Comparison of ENCODE assay signal across 8 mouse cellular contexts in the genomic region with DNA sequence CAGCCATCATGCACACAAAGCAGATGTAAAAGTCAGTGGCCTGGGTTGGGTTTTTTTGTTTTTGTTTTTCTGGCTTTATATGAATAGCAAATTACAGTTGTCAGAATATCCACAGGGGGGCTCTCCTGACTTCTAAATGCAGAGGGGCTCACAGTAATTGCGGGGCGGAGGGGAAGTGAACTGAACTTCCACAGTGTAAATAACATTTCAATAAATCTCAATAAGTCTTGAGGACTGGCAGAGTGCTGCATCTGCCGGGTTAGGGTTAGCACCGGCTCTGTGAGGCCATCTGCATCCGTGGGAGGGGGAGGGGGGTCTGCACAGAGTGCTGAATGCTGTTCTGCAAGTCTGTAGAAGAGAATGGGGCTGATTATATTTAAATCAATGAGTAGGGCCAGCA. TPM values are rescaled to one million over a fixed set of nuclear protein-coding genes. Genes with fewer than 3 reads are reported as not detected.
DNase-seq lines count a peak whose midpoint lies in the region; ATAC-seq lines count a peak whose summit lies in the region.

No protein-coding gene starts in this region.

- intact Hi-C loops in left cerebral cortex, postnatal 14 days (cut with DNase I) = loop anchor here (2.0 kb wide), 1 partner anchor 444 kb away; no protein-coding TSS in a partner anchor
- intact Hi-C loops in left cerebral cortex, postnatal 36 days (cut with DNase I) = loop anchor here (2.0 kb wide), 1 partner anchor 444 kb away; no protein-coding TSS in a partner anchor

- DNase-seq in left cerebral cortex, postnatal 14 days (ENCODE audit: low spot score in 2 of 2) = peak; percentile 50 to 56
- DNase-seq in left cerebral cortex, postnatal 36 days (ENCODE audit: low spot score in 2 of 2) = no peak
- peak; percentile 51 for DNase-seq in embryo, embryonic 11.5 days (ENCODE audit: low read depth, low spot score)
- peak; percentile 55 for DNase-seq in neural tube, embryonic 10.5 days (ENCODE audit: extremely low spot score, low spot score)
- no peak for DNase-seq in cerebellum, postnatal 36 days
- no peak for DNase-seq in gastrocnemius, postnatal 25 days

- peaks cover 6% of the 10 kb centered on the region for H3K9me3 ChIP-seq in kidney, embryonic 16.5 days (ENCODE audit: low read length)
- H3K9me3 ChIP-seq in liver, embryonic 12.5 days (replicated peaks) = no peaks in the 10 kb centered on the region

- H3K27me3 ChIP-seq in kidney, embryonic 16.5 days (ENCODE audit: insufficient read depth, low read length) = no peaks in the 10 kb centered on the region
- no peaks in the 10 kb centered on the region for H3K27me3 ChIP-seq in liver, embryonic 12.5 days (replicated peaks)

- no peak overlapping the region for H3K27ac ChIP-seq in kidney, embryonic 16.5 days (ENCODE audit: low read length)
- no peak overlapping the region for H3K27ac ChIP-seq in liver, embryonic 12.5 days

- no peaks in the 10 kb centered on the region for H3K36me3 ChIP-seq in kidney, embryonic 16.5 days (ENCODE audit: insufficient read depth, low read length)
- H3K36me3 ChIP-seq in liver, embryonic 12.5 days = no peaks in the 10 kb centered on the region

- WGBS in kidney, embryonic 16.5 days = 3% methylated on average over 5 of the region's 5 CpGs
- 25% methylated on average over 5 of the region's 5 CpGs for WGBS in liver, embryonic 12.5 days (ENCODE audit: insufficient replicate concordance)

- H3K4me3 ChIP-seq in kidney, embryonic 16.5 days (ENCODE audit: low read length) = no peak overlapping the region
- H3K4me3 ChIP-seq in liver, embryonic 12.5 days = no peak overlapping the region

- ATAC-seq in kidney, embryonic 16.5 days (ENCODE audit: low FRiP score, low TSS enrichment) = peak; percentile 58; the same call in 1 of the 2 replicates
- ATAC-seq in liver, embryonic 12.5 days = no peak

- peaks cover 22% of the 10 kb centered on the region for H3K4me1 ChIP-seq in kidney, embryonic 16.5 days (ENCODE audit: insufficient read depth, low read length)
- no peaks in the 10 kb centered on the region for H3K4me1 ChIP-seq in liver, embryonic 12.5 days

- no peak overlapping the region for H3K9ac ChIP-seq in kidney, embryonic 16.5 days (replicated peaks; ENCODE audit: low read length)
- H3K9ac ChIP-seq in liver, embryonic 12.5 days = no peak overlapping the region

- H3K4me2 ChIP-seq in kidney, embryonic 16.5 days (replicated peaks; ENCODE audit: low read depth, low read length) = no peak overlapping the region
- no peak overlapping the region for H3K4me2 ChIP-seq in liver, embryonic 12.5 days

RNA-seq across cellular contexts. Expression of gene Arl4c, which starts 50.3 kb away (rescaled TPM):
- 10 to 100 TPM; 40.0 to 43.9 TPM for total RNA-seq in left cerebral cortex, postnatal 14 days (2021)
- total RNA-seq in left cerebral cortex, postnatal 36 days (2021) = 10 to 100 TPM; 31.4 to 40.0 TPM
- polyA plus RNA-seq in kidney, embryonic 16.5 days (2015; fragmentation: Nextera tagmentation; extraction: Ambion mirVana) = 24.2 and 24.7 TPM in 2 replicates
- under 1 TPM; 0.72 to 0.97 TPM for total RNA-seq in gastrocnemius, postnatal 25 days (2021)
- polyA plus RNA-seq in liver, embryonic 12.5 days (2016; fragmentation: Nextera tagmentation; extraction: Ambion mirVana) = 1.8 and 2.3 TPM in 2 replicates

Comparison
In these comparisons a context has a peak if more than half of its experiments do, and no peak if none do; other contexts are left out.
1. DNase-seq: peak in left cerebral cortex, postnatal 14 days (2 of 2), embryo, embryonic 11.5 days (single experiment) and neural tube, embryonic 10.5 days (single experiment); none in left cerebral cortex, postnatal 36 days (0 of 2), cerebellum, postnatal 36 days (0 of 2) and gastrocnemius, postnatal 25 days (single experiment).
2. RNA of gene Arl4c, which starts 50.3 kb away (total RNA-seq): 40.0 to 43.9 TPM in left cerebral cortex, postnatal 14 days and 31.4 to 40.0 TPM in left cerebral cortex, postnatal 36 days; 0.72 to 0.97 TPM in gastrocnemius, postnatal 25 days; every median in the first group is over 10 times any median in the second.